Mouse (Mus musculus) C2C12 (cell line): ENCODE data around the gene Mdk.

ENCODE experiments used
- CEBPB ChIP-seq: IDR thresholded peaks from one replicate; pipeline ENCODE4 v1.6.1; 2011; ENCODE audit warnings: low read depth, mild to moderate bottlenecking, control low read depth, moderate library complexity
- CTCF ChIP-seq: IDR thresholded peaks from one replicate; pipeline ENCODE4 v1.5.1; 2011; ENCODE audit not compliant: control insufficient read depth, insufficient read depth, insufficient read length
- FOSL1 ChIP-seq: IDR thresholded peaks from one replicate; pipeline ENCODE4 v1.8.0; 2011; ENCODE audit warnings: mild to moderate bottlenecking, low read length; ENCODE audit not compliant: poor library complexity, insufficient read depth, severe bottlenecking
- MAX ChIP-seq: IDR thresholded peaks from one replicate; pipeline ENCODE4 v1.6.1; 2011; ENCODE audit warnings: mild to moderate bottlenecking, control low read depth
- MYOD1 ChIP-seq: IDR thresholded peaks from one replicate; pipeline ENCODE4 v1.6.1; 2011; ENCODE audit warnings: low read depth; ENCODE audit not compliant: control insufficient read depth, insufficient read length
- MYOG ChIP-seq: IDR thresholded peaks from one replicate; pipeline ENCODE4 v1.6.1; 2011; ENCODE audit not compliant: control insufficient read depth, insufficient read length; ENCODE audit errors: extremely low read depth
- USF1 ChIP-seq: IDR thresholded peaks from one replicate; pipeline ENCODE4 v1.6.1; 2011; ENCODE audit warnings: low read depth, mild to moderate bottlenecking, control low read depth, moderate library complexity

GRCm38 (mm10) chr2:91973416-91974135 lies 41.5 kb upstream of the Mdk start:
- TF ChIP-seq MYOG: no peak
- TF ChIP-seq MAX: no peak
- no peak for TF ChIP-seq MYOD1
- TF ChIP-seq CTCF: no peak
- TF ChIP-seq USF1: no peak
- TF ChIP-seq CEBPB: no peak
- no peak for TF ChIP-seq FOSL1
